Mouse (Mus musculus) erythroblast, adult 5-6 weeks (primary cell): ENCODE measurements around the gene Ghrl. TPM values are rescaled to one million over a fixed set of nuclear protein-coding genes. Genes with fewer than 3 reads are reported as not detected.
"Not testable (repeated sequence)": the region's sequence is repeated elsewhere in the genome, so short reads cannot be mapped to it uniquely, and the experiment has no call there.

Experiments used
- ATAC-seq: replicated peaks from 2 replicates; pipeline ENCODE4 v1.8.0; 2016; ENCODE audit warnings: moderate number of reproducible peaks, mild to moderate bottlenecking, moderate TSS enrichment, inconsistent platforms; ENCODE audit not compliant: poor library complexity, low FRiP score, severe bottlenecking
- total RNA-seq, 2 experiments: library from RNA; stranded (forward) in 1 of 2; stranded (reverse) in 1 of 2; fragments of 150-400 nt in 1 of 2; fragments of 200-764, 138-1000 nt in 1 of 2; gene quantifications; 2 replicates each; pipeline versions ENCODE4 v1.2.3 to v1.2.4; 2015 to 2017; ENCODE audit warnings: low replicate concordance in 2 of 2

Gene Ghrl
- total RNA-seq (2015; ENCODE audit: low replicate concordance) (not detected in 2 replicates), total RNA-seq (2017; ENCODE audit: low replicate concordance) (not detected in 2 replicates)

DNA sequence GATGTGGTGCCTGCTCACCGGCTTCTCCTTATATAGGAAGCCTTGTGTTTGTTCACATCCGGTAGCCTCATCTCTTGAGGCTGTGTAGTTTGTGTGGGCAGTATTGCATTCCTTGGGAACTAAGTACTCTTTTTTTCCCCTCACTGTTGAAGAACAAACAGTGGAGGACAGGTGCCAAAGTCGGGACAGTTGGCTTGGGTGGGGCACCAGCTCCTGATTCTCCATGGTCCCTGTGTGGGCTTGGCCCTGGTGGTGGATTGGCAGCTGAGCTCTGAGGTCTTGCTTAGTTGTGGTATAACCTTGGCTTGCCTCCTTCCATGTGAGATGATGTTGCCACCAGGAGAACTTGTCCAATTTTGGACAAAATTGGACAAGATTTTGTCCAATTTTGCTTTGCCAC is at the start of gene Ghrl:
Gene Ghrl (minus strand): TSS at position 3 of the 400 bp plus-strand sequence.
- no peak for ATAC-seq

DNA sequence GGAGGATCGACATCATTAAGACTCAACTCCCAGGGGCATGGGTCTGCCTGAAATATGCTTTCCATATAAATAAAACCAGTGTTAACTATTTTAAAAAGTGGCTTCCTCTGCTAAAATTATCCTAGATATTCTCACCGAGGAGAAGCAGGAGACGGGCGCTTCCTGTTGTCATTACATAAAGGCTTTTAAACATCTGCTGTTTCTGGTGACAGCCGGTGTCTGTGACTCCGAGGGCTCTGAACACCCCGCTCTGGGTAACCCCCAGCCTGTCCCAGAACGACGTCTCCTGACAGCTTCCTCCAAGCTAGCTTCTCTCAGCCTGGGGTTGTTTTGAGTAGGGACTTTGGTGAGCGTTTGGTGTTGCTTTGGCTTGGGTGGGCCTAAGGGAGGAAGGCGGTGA is 49.1 kb upstream of the Ghrl start:
- ATAC-seq = no peak

DNA sequence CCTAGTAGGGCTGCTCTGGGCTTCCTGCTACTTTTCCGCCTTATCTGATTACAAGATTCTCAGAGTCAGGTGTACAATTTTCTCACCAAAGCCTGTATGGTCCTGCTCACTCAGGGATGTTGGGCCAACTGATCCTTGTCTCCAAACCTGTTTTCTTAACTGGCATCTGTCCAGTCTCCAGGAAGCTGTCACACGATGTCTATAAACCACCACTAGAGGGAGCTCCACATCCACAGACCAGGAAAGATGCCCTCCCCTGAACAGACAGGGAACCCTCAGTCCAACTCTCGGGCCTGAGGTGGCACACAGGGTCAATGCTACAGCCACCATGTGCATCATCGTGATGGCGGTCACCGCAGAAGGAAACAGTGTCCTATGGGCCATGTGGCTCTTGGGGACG is 42.0 kb upstream of the Ghrl start:
- peak; percentile 60 for ATAC-seq

DNA sequence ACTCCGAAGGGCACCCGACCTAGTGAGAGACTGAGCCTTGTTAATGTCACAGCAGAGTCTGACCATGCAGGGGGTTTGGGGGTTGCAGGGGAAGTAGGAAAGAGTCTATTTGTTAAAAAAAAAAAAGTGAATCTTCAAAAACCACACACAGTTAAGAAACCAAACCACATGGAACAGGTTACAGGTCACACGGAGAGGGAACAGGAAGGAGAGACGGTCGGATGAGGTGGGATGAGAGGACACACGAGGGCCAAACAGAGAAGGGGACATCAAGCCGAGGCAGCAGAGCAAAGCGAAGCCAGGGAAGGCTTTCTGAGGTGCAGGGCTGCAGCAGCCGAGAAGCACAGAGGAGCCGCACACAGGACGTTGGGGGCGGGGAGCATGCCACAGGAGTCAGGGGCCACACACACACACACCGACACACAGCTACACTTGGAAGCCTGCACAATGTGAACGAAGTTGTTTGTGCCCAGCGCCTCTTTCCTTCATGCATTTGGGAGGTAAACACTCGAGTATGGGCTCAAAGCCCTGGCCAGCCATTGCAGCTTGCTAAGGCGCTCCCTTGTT is 29.5 kb upstream of the Ghrl start:
- ATAC-seq = no peak

DNA sequence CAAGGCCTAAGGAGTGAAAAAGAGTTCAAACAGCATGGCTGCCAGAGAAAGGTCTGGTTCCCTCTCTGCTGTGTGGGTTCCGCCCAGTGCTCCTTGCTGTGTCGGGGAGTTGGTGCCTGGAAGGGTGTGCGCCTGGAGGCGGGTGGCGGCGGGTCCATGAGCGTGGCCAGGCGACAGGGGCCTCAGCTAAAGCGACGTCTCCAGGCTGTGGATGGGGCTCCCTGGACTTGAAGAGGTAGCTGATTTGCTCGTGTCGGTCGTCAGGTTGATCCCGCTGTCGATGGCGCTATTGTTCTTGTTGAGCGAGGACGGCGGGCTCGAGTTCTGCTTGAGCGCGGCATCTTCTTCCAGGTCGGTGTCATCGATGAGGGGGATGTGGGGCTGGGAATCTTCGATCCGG is 28.7 kb upstream of the Ghrl start:
- ATAC-seq = no peak

DNA sequence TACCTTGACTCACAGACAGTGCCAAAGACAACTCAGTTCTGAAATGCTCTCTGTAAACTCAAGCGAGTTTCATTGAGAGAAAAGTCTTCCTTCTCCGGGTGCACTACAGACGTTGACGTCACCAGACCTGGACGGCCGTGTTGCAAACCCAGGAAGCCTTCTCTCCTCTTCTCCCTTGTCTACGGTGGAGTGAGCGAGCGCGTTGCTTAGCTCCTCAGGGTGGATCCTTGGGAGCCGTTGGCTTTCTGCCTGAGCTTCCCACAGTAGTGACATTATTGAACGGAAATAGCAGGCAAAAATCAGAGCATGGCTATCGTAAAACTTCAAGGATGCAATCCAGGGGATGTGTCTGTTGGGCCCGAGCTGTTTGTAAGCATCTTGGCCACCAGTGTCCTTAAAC is 27.6 kb upstream of the Ghrl start:
- ATAC-seq = no peak

DNA sequence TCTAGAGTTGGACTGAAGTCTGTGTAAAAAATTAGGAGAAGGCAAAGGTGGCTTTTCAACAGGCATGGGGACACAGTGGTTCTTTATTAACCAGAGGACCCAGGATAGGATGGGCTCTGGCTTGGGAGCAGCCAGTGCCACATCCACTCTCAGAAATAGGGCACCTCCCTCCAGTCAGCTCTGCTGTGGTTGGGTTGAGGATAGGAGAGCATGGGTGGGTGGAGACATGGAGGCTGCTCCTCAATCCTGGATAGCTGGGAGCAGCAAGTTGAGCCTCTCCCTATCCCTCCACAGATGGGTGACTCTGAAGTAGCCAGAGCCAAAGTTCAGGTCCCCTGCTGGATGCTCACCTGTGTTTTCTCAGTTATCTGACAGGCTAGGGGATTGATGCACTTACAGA is 25.4 kb upstream of the Ghrl start:
- ATAC-seq = no peak

DNA sequence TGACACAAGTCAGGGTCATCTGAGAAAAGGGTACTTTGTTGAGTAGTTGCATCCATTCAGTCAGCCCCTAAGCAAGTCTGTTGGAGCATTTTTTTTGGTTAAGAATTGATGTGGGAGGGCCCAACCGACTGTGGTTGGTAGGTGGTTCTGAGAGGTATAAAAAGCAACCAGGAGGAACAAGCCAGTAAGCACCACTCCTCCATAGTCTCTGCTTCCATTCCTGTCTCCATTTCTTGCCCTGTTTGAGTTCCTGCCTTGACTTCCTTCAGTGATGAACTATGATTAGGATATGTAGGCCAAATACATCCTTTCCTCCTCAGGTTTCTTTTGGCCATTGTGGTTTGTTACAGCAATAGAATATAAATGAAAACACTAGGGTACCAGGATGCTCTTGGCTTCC is 23.4 kb upstream of the Ghrl start:
- ATAC-seq = no peak

DNA sequence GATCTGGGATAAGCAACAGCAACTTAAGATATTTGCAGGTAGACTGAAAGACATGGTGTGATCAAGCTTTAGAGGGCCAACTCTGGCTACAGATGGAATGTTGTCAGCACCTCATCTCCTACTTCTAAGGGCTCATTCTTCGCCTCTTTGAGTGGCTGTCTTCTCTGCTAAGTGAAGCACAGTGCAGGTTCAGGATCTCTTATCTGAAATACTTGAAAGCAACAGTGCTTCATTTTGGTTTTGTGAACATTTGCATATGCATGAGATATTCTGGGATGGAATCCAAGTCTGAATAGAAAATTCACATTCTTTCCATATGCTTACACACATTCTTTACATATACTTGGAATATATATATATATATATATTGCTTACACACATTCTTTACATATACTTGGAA is 22.6 kb upstream of the Ghrl start:
- ATAC-seq = no peak

DNA sequence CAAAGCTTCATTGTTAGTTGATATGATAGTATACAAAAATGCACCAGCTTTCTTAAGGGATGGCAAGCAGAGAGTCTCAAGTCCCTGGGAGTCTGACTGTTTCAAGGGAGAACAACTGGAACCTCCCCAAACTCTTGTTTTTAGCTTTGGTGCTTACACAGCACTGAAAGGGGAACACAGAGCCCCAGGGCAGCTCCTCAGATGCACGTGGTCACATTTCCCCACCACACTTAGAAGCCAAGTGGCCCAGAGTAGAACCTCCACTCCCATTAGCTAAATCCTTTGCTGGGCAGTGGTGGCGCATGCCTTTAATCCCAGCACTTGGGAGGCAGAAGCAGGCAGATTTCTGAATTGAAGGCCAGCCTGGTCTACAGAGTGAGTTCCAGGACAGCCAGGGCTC is 21.7 kb upstream of the Ghrl start:
- ATAC-seq = no peak

DNA sequence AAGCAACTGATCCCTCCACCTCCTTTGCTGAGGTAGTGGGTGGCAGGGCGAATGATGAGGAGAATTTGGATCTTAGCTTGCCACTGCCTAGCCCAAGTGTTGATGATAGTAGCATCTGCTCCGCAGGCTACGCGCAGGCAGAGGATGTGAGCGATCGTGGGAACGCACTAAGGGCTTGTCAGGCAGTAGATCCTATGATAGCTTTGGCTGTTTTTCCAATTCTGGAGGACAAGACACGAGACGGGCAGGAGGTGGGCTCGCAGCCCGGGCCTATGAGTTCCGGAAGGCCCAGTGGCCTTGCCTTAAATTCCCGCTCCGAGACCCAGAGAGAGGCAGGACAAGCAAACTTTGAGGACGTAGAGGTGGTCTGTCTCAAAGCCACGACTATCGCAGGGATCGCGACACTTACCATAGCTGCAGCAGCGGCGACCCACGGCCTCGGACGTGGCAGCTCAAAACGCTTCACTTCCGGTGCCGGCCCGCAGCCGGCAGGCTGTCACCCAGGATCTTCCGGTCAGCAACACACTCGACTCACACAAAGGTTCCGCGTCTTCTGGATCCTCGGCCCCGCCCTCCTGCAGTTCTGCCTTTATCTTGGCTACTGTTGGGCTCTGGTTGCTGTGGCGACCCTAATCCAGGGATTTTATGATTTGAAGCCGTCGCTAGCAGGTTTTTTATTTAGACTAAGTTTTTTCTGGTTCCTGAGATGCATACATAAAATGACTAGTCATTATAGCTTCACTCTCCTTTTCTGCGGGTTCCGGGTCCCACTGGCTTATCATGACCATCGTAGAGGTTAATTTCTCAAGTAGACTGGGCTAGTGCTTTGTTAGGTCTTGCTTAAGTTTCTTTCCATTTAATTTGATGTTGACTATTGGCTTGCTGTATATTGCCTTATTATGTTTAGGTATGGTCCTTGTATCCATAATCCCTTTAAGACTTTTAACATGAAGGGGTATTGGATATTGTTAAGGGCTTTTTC is 20.8 kb upstream of the Ghrl start, which contains the start of gene Sec13:
Gene Sec13 (minus strand): TSS at position 508 of the 982 bp plus-strand sequence.
- ATAC-seq = peak; percentile 92

DNA sequence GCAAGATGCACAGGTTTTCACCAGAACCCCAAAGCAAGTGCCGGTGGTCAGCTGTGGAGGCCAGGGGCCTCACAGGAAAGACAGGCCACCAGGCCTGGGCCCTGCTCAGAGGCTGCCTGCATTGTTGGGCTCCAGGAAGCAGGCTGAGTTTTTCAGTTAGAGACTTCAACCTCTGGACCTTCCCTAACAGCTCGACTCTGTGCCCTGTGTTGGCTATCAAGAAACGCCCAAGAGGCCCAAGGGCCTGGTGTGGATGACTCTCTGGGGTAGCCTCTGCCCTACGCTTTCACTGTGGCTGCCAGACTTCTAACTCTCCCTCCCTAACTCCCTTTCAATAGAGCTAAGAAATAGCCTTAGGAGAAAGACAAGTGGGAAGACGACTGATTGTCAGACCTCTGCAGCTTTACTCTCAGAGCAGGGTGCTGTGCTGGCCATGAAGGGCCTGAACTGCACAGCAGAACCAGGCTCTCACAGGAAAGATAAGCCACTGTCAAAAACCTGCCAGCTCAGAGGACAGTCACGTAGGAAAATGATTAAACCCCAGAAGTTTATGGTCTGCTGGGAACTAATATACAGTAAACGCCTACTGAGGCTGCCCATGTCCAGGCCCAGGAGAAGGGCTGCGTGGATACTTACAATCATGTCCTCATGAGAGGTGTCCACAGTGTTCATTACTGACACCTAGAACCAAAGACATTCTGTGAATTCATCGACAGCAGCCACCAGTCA is 17.8 kb upstream of the Ghrl start:
- no peak for ATAC-seq

DNA sequence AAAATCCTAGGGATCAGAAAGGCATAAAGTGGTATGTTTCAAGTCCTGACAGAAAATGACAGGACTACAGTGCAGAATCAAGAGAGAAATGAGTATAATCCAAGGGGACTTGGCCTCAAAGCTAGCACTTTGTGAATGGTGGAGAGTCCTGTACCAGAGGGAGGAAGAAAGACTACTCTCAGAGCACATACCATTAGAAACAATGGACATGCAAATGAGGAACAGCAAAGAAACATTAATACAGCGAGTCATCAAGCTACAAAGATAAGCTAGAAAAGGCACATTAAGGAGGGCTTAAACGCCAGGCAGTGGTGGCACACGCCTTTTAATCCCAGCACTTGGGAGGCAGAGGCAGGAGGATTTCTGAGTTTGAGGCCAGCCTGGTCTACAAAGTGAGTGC is 11.6 kb upstream of the Ghrl start:
- ATAC-seq = no peak

DNA sequence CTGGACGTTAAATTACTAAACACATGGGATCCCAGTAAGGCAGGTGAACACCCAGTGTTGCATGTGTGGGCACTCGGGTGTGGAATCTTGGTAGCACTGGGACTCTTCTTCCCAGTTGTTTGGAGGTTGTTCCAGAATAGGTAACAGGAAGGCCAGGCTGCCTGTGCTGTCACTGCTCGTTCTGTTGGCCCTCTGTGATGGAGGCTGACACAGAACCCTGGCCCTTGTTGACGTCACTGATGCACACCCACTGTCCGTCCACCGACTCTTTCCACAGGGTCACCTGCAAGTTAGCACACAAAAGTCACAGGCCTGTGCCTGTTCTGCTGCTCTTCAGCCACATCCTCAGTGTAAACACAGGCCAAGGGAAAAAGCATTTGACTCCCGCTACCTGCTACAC is 8.5 kb upstream of the Ghrl start:
- ATAC-seq = no peak

DNA sequence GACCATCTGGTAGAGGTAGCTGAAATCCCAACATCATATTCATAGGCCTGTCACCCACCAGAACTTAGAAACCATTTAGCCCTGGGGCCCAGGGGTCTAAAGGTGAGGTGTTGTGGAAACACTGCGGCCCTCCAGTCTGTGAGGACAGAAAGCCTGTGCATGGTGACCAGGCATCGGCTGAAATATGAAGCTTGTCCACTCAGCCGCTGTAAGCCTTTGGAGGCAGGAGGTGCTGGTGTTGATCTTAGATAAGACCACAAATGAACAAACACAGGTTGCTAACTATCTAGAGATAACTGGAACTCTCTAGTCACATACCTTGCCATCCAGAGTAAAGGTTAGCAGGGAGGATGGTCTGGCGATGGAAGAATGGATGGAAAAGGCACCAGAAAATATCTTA is 1.4 kb upstream of the Ghrl start:
- ATAC-seq = no peak

DNA sequence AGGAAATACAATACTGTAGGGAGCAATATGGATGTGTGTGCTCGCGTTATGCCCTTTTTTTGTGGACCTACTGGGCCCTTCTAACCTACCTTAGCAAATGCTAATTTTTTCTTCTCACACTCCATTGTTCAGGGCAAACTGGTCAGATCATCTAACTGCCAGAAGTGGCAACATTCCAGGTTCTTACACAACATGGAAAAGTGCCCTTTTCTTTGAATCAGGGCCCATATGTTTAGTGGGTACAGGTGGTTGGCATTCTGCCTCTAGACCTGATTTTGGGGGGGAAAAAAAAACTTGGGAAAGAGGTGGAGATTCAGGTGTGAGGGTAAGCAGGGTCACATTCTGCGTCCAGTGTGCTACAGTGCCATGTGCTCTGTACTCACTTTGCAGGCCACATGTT is 2.1 kb downstream of the Ghrl start:
- no peak for ATAC-seq

DNA sequence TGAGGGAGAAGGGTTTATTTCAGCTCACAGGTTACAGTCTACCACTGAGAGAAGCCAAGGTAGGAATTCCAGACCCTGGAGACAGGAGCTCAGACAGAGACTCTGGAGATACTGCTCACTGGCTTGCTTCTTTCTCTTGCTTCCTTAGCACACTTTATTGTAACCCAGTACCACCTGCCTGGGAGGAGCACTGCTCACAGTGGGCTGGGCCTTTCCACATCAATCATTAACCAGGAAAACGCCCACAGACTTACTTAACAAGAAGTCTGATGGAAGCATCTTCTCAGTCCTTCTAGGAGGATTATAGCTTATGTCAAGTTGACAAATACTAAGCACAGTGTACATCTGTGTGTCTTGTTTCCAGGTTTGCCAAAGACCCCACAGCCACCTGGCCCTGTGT is 4.9 kb downstream of the Ghrl start:
- ATAC-seq = no peak

DNA sequence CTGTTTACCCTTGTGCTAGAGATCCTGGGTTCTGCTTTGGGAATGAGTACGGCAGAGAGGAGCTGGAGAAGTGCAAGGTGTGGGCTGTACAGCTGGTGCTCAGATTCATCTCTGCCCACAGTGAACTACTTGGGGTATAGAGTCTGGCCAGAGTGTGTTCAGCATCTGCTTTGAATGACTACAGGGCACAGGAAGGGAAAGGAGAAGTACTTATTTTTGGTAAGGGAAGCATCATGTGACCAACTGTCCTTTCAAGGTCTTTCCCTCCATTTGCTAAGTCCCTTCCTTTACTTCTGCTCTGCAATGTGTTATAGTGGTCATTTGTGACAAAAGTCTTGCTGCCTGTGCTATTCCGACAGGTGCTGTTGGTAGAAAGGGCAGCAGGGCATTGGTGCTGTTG is 5.4 kb downstream of the Ghrl start:
- no peak for ATAC-seq

DNA sequence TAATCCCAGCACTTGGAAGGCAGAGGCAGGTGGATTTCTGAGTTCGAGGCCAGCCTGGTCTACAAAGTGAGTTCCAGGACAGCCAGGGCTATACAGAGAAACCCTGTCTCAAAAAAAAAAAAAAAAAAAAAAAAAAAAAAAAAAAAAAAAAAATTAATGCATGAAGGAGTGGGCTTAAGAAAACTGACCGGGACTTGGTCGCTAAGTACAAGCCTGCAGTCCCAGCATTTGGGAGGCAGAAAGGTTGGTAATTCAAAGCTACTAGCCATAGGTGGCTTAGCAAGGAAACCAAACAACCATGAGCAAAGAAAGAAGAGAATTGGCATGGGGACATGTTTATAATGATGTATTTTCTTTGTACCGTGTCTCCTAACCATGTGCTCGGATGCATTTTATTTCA is 6.3 kb downstream of the Ghrl start:
- not testable (repeated sequence) for ATAC-seq

DNA sequence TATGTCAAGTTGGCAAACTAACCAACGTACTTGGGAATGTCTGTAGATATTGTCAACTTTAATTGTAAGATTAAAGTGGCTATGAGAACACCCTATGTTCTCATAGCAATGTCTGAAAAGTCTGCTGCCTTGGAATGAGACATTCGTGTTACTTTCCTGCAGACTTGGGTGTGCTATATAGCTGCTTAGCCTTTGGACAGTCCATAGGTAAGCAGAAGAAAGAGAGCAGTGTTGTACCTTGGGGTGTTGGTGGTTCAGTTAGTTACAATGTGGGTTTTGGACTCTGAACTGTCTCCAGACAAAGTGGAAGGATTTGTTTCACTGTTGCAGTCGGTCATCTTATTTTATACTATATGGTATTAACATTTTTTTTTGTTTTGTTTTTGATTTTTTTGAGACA is 7.0 kb downstream of the Ghrl start:
- no peak for ATAC-seq
